Mouse (Mus musculus): Measurements from ENCODE around the gene Fto.

Fto gene

GRCm38 (mm10) chr8:91645484-91645883, 332.2 kb downstream of the Fto start:
- in situ Hi-C loops (cut with MboI; ENCODE audit: low pct_unique_long_range_greater_than_20kb in 1 of 2, low sequenced_read_pairs in 2 of 2, unreplicated experiment in 1 of 2), result no loop called here

DNA sequence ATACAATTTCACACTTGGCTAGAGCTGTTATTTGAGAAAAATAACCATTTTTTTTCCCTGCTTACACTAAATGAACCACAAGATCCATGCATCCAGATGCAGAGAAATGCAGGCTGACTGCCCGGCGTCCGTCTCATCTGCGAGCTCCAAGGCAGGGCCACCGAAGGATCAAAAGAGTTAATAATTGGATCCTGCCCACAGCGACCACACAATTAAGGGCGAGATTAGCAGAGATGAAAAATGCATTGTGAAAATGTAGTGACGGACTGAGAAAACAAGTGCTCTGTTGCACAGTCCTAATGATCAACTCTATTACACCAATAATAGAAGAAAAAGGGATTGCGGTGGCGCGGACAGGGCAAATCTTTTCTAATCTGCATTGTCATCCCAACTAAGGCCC, 334.6 kb downstream of the Fto start:
- in situ Hi-C loops (cut with MboI; ENCODE audit: low pct_unique_long_range_greater_than_20kb in 1 of 2, low sequenced_read_pairs in 2 of 2, unreplicated experiment in 1 of 2), result no loop called here

- in situ Hi-C loops (cut with MboI; ENCODE audit: low pct_unique_long_range_greater_than_20kb in 1 of 2, low sequenced_read_pairs in 2 of 2, unreplicated experiment in 1 of 2), result no loop called here
Measured at GRCm38 (mm10) chr8:91648776-91649175, 335.5 kb downstream of the Fto start.

GRCm38 (mm10) chr8:91653561-91653960, 340.2 kb downstream of the Fto start:
- in situ Hi-C loops (cut with MboI; ENCODE audit: low pct_unique_long_range_greater_than_20kb in 1 of 2, low sequenced_read_pairs in 2 of 2, unreplicated experiment in 1 of 2), result no loop called here

DNA sequence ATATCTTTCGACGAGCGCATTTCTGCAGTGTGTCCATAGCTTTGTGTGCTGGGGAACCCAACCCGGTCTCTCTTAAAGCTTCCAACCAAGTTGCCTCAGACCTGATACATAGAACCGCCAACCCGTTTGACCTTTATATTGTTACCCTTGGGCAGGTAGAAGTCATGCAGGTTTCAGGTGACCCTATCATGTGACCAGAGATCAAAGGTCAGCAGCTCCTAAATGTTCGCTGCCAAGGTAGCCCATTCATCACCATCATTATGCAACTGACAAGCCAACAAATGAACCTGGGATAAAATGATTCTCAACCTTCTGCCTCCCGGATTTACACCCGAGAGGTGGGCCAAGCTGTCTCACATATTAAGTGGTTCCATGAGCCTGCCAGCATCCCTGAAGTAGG, 344.1 kb downstream of the Fto start:
- in situ Hi-C loops (cut with MboI; ENCODE audit: low pct_unique_long_range_greater_than_20kb in 1 of 2, low sequenced_read_pairs in 2 of 2, unreplicated experiment in 1 of 2), result no loop called here

GRCm38 (mm10) chr8:91660879-91661278, 347.6 kb downstream of the Fto start:
- in situ Hi-C loops (cut with MboI; ENCODE audit: low pct_unique_long_range_greater_than_20kb in 1 of 2, low sequenced_read_pairs in 2 of 2, unreplicated experiment in 1 of 2), result no loop called here

DNA sequence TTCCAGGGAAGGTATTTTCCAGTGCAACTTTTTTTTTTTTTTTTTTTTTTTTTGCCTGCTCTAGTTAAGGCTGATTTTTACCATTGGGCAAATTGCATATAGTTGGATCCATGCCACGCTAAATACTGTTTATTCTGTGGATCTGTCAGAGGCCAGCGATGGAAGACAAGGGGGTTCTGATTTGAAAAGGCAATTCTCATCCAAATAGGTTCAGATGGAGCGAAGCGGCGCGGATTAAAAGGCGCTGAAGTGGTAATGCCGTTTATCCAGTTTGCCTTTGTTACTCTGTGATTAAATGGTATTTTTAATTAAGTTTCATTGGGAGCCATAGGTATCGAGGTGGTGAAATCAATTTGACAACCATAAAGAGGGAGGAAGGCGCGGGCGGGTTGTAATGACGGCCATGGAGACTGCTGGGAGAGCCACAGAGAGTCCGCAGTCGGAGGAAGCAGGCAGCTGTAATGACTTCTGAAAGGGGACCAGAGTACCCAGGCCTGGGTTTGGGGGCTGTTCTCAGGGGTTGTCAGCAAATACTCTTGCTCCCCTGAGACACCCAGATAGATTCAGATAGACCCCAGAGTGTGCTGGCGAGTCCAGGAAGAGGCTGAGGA, 356.2 kb downstream of the Fto start:
- in situ Hi-C loops (cut with MboI; ENCODE audit: low pct_unique_long_range_greater_than_20kb in 1 of 2, low sequenced_read_pairs in 2 of 2, unreplicated experiment in 1 of 2), result no loop called here

DNA sequence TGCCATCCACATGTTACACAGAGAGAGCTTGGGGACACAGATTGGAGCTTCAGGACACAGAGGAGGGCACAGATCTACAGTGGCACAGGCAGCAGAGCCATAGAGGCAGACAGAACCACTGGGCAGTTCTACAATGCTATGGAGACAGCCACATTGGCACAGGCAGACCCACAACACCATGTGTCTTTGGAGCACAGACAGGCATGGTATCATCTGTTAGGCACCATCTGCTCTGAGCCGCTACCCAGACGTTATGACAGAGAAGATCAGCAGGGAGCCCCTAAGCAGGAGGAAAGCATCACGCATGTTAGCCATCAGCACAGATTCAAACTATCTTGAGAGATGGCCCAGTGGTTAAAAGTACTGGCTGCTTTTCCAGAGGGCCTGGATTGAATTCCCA, 363.6 kb downstream of the Fto start:
- in situ Hi-C loops (cut with MboI; ENCODE audit: low pct_unique_long_range_greater_than_20kb in 1 of 2, low sequenced_read_pairs in 2 of 2, unreplicated experiment in 1 of 2), result no loop called here

GRCm38 (mm10) chr8:91679451-91679850, 366.1 kb downstream of the Fto start:
- in situ Hi-C loops (cut with MboI; ENCODE audit: low pct_unique_long_range_greater_than_20kb in 1 of 2, low sequenced_read_pairs in 2 of 2, unreplicated experiment in 1 of 2), result no loop called here

- in situ Hi-C loops (cut with MboI; ENCODE audit: low pct_unique_long_range_greater_than_20kb in 1 of 2, low sequenced_read_pairs in 2 of 2, unreplicated experiment in 1 of 2), result no loop called here
Measured at GRCm38 (mm10) chr8:91680125-91680524, 366.8 kb downstream of the Fto start.

- in situ Hi-C loops (cut with MboI; ENCODE audit: low pct_unique_long_range_greater_than_20kb in 1 of 2, low sequenced_read_pairs in 2 of 2, unreplicated experiment in 1 of 2), result no loop called here
Measured at GRCm38 (mm10) chr8:91684596-91685317, 371.4 kb downstream of the Fto start.

DNA sequence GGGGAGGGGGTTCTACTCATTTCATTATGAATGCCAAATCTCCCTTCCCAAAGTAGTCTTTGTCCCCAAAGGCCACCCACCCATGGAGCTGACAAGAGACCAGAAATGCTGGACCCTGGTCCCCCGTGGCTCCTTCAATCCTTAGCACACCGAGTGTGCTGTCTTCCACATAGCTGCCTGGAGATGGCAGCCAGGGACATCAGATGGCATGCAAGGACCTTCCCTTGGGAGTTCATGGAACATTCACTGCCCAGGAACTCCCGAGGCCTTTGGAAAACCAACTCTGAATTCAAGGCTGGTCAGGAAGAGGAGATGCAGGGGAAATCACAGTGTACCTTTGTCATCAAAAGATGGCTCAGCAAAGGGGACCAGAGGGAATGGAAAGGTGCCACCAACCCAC, 372.1 kb downstream of the Fto start:
- in situ Hi-C loops (cut with MboI; ENCODE audit: low pct_unique_long_range_greater_than_20kb in 1 of 2, low sequenced_read_pairs in 2 of 2, unreplicated experiment in 1 of 2), result no loop called here

- in situ Hi-C loops (cut with MboI; ENCODE audit: low pct_unique_long_range_greater_than_20kb in 1 of 2, low sequenced_read_pairs in 2 of 2, unreplicated experiment in 1 of 2), result no loop called here
Measured at GRCm38 (mm10) chr8:91692056-91692721, 378.9 kb downstream of the Fto start.

DNA sequence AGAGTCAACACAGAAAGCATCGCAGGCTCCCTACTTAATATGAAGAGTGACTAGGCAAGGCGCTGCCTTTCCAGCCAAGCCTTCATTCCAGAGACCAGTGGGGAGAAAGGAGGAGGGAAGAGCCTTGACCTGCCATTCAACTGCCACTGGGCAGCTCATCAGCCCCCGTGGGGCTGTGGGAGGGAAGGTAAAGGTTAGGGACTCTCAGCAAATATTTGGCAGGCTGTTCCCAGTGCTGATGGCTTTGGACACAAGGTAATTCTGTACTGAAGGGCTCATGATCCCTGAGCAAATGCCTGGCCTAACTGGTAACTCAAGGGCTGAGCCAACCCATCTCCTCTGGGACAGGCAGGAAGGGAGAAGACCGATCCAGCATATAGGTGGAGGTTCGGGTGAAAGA, 393.2 kb downstream of the Fto start:
- in situ Hi-C loops (cut with MboI; ENCODE audit: low pct_unique_long_range_greater_than_20kb in 1 of 2, low sequenced_read_pairs in 2 of 2, unreplicated experiment in 1 of 2), result no loop called here

GRCm38 (mm10) chr8:91708661-91709060, 395.3 kb downstream of the Fto start:
- in situ Hi-C loops (cut with MboI; ENCODE audit: low pct_unique_long_range_greater_than_20kb in 1 of 2, low sequenced_read_pairs in 2 of 2, unreplicated experiment in 1 of 2), result no loop called here

GRCm38 (mm10) chr8:91709768-91710167, 396.4 kb downstream of the Fto start:
- in situ Hi-C loops (cut with MboI; ENCODE audit: low pct_unique_long_range_greater_than_20kb in 1 of 2, low sequenced_read_pairs in 2 of 2, unreplicated experiment in 1 of 2), result no loop called here

GRCm38 (mm10) chr8:91711202-91711601, 397.9 kb downstream of the Fto start:
- in situ Hi-C loops (cut with MboI; ENCODE audit: low pct_unique_long_range_greater_than_20kb in 1 of 2, low sequenced_read_pairs in 2 of 2, unreplicated experiment in 1 of 2), result no loop called here

GRCm38 (mm10) chr8:91711981-91712598, 398.8 kb downstream of the Fto start:
- in situ Hi-C loops (cut with MboI; ENCODE audit: low pct_unique_long_range_greater_than_20kb in 1 of 2, low sequenced_read_pairs in 2 of 2, unreplicated experiment in 1 of 2), result no loop called here

DNA sequence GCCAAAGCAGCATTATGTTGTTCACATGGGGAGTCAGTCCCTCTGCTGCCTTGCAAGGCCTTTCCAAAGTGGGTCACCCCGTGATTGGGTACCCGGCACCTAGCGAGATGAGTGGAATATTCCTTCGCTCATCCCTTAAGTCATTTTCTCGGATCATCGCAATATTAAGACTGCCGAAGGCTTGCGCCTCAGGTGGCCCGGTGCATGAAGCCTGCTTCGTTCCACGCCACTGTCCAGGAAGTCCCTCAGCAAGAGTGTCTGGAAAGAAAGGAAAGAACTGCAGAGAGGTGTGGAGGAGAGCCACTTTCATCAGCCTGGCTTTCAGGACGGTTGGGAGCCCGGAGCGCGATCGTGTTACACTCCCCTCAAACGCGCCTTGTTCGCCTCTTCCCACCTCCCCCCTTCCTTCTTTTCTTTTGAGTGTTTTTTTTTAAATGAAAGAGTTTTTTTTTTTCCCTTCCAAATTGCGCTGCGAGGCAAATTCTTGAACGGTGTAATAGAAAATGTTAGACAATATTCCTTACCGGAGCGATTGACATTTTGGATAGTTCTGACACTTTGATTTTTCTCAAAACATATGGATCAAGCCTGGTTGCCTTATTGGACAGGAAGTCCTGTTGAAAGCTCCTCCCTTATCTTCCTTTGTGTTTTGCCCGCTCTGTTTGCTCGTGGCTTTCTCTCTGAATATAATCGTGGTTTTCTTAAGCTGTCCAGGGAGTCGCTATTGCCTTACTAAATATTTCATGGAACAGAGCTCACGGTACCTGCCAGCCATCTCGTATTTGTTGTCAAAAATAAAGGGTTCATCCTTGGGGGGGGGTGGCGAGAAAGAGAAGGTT, 399.6 kb downstream of the Fto start:
- in situ Hi-C loops (cut with MboI; ENCODE audit: low pct_unique_long_range_greater_than_20kb in 1 of 2, low sequenced_read_pairs in 2 of 2, unreplicated experiment in 1 of 2), result no loop called here
